Mouse (Mus musculus) heart, adult 2 months (tissue): ENCODE measurements around the gene Cgas.

Experiments used
- CTCF ChIP-seq: fragments of 200-600 bp; IDR thresholded peaks from 2 replicates; pipeline ENCODE4 v1.8.1; 2022; ENCODE audit warnings: antibody characterized with exemption, mild to moderate bottlenecking, moderate library complexity
- POLR2A ChIP-seq: fragments of 200-500 bp; IDR thresholded peaks from 2 replicates; pipeline ENCODE4 v1.6.1; 2011; ENCODE audit warnings: mild to moderate bottlenecking, low read depth, low read length, control low read depth; ENCODE audit not compliant: insufficient read depth

DNA sequence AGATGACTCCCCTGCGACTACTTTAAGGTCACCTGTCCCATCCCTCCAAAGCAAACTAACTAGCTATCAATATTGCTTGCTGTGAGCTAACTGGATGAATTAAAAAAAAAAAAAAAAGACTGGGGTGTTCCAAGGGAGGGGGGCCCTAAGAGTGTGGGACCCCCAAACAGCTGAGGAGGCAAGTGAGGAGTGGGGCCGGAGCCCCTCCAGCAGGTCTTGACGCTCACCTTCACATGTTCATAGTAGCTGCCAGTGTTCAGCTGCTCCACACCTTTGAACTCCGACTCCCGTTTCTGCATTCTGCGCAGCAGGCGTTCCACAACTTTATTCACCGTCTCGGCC, 829 bp downstream of the Cgas start:
- TF ChIP-seq POLR2A (no peak), CTCF (no peak)
